8 mouse cellular contexts compared by ENCODE assay signal in the genomic region with DNA sequence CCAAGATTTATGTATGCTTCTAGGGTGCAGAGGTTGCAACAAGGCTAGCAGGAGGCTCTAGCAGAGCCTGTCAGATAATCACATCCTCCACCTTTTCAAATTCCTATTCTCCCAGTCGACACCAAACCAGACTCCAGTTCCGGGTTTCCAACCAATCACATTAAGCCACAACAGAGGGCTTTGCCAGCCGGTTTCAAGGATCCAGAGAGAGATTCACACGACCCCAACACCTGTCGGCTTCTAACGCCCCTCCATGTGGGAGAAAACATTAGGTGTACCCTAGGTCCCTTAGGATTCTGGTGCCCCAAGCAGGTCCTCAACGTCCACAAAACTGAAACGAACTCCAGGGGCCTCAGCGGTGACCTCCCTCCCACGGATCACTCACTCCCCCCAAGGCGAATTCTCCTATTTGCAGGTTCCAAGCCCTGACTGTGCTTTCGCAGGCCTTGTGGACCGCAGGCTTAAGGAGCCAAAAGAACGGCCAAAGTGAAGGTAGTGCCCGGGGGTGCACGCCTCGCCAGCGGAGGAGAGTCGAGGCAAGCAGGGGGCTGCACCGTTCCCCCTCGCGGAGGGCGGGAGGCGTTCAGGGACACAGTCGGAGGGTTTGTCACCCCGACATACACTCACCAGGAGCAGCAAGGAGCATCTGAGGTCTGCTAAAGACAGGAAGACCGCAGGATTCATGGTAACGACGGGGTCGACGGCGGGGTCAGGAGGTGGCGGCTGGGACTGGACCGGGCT. TPM values are rescaled to one million over a fixed set of nuclear protein-coding genes. Genes with fewer than 3 reads are reported as not detected.
A peak's percentile ranks its signal among the peaks of the same experiment; 100 is the strongest.
DNase-seq lines count a peak whose midpoint lies in the region; ATAC-seq and TF ChIP-seq lines count a peak whose summit lies in the region.

No protein-coding gene starts in this region.

- H3K4me1 ChIP-seq in cerebellum, adult 2 months (ENCODE audit: control insufficient read depth, insufficient read depth, low read length): peaks cover 4% of the 10 kb centered on the region; the same call in 1 of the 2 replicates
- peaks cover 11% of the 10 kb centered on the region for H3K4me1 ChIP-seq in heart, embryonic 15.5 days (replicated peaks)
- H3K4me1 ChIP-seq in limb, embryonic 11.5 days (ENCODE audit: control insufficient read depth, insufficient read depth, low read length): peaks cover 5% of the 10 kb centered on the region; the same call in 1 of the 2 replicates
- peaks cover 11% of the 10 kb centered on the region for H3K4me1 ChIP-seq in midbrain, embryonic 12.5 days

- no peak for DNase-seq in cerebellum, adult 2 months
- DNase-seq in cerebellum, adult 9-11 months: no peak
- DNase-seq in urinary bladder, adult 18-20 months (ENCODE audit: low spot score in 2 of 2): peak; percentile 6 to 26
- no peak for DNase-seq in urinary bladder, adult 2 months (ENCODE audit: low spot score)
- peak; percentile 42 for DNase-seq in limb, embryonic 11.5 days (ENCODE audit: low spot score)
- no peak for DNase-seq in gastrocnemius, postnatal 25 days

- ATAC-seq in heart, embryonic 15.5 days (replicated peaks; ENCODE audit: insufficient number of reproducible peaks, insufficient read depth, low FRiP score, low read depth): no peak; the same call in 1 of the 2 replicates
- ATAC-seq in limb, embryonic 11.5 days (ENCODE audit: insufficient number of reproducible peaks, low FRiP score, low TSS enrichment, low read depth): peak; percentile 3
- ATAC-seq in midbrain, embryonic 12.5 days (ENCODE audit: low FRiP score, low read depth): peak; percentile 74; the same call in 1 of the 2 replicates

- H3K27me3 ChIP-seq in cerebellum, adult 2 months (ENCODE audit: control insufficient read depth, insufficient read depth, low read length): no peaks in the 10 kb centered on the region
- no peaks in the 10 kb centered on the region for H3K27me3 ChIP-seq in heart, embryonic 15.5 days
- H3K27me3 ChIP-seq in limb, embryonic 11.5 days (ENCODE audit: control insufficient read depth, insufficient read depth, low read length): no peaks in the 10 kb centered on the region
- no peaks in the 10 kb centered on the region for H3K27me3 ChIP-seq in midbrain, embryonic 12.5 days

- H3K4me2 ChIP-seq in heart, embryonic 15.5 days: peak overlapping the region; percentile 80
- peak overlapping the region; percentile 76 for H3K4me2 ChIP-seq in limb, embryonic 11.5 days (ENCODE audit: low read depth, severe bottlenecking)
- peak overlapping the region; percentile 76 for H3K4me2 ChIP-seq in midbrain, embryonic 12.5 days (replicated peaks)

- H3K36me3 ChIP-seq in heart, embryonic 15.5 days: no peaks in the 10 kb centered on the region
- H3K36me3 ChIP-seq in limb, embryonic 11.5 days (ENCODE audit: control insufficient read depth, insufficient read depth, low read length): no peaks in the 10 kb centered on the region
- H3K36me3 ChIP-seq in midbrain, embryonic 12.5 days: no peaks in the 10 kb centered on the region

- no peak for TF ChIP-seq CTCF in cerebellum, adult 2 months (IDR thresholded peaks at IDR 0.05; ENCODE audit: borderline replicate concordance, insufficient read depth, low read depth, low read length)

- no peak for TF ChIP-seq POLR2A in cerebellum, adult 2 months (IDR thresholded peaks at IDR 0.05; ENCODE audit: borderline replicate concordance, insufficient read depth, low read length)

- WGBS in cerebellum, adult 2 months: under 1% methylated on average over 34 of the region's 34 CpGs
- under 1% methylated on average over 34 of the region's 34 CpGs for WGBS in heart, embryonic 15.5 days
- WGBS in limb, embryonic 11.5 days: under 1% methylated on average over 34 of the region's 34 CpGs
- WGBS in midbrain, embryonic 12.5 days: under 1% methylated on average over 34 of the region's 34 CpGs

- H3K9me3 ChIP-seq in heart, embryonic 15.5 days (replicated peaks): no peaks in the 10 kb centered on the region
- H3K9me3 ChIP-seq in limb, embryonic 11.5 days (ENCODE audit: control insufficient read depth, low read length): no peaks in the 10 kb centered on the region
- H3K9me3 ChIP-seq in midbrain, embryonic 12.5 days: no peaks in the 10 kb centered on the region

- peak overlapping the region; percentile 91 for H3K4me3 ChIP-seq in cerebellum, adult 2 months (replicated peaks; ENCODE audit: insufficient read depth, low read depth, low read length)
- peak overlapping the region; percentile 79 for H3K4me3 ChIP-seq in heart, embryonic 15.5 days
- H3K4me3 ChIP-seq in limb, embryonic 11.5 days (ENCODE audit: low read depth, low read length): peak overlapping the region; percentile 97
- H3K4me3 ChIP-seq in midbrain, embryonic 12.5 days: peak overlapping the region; percentile 91

- H3K9ac ChIP-seq in heart, embryonic 15.5 days: peak overlapping the region; percentile 80
- H3K9ac ChIP-seq in limb, embryonic 11.5 days (ENCODE audit: low read length): peak overlapping the region; percentile 92
- peak overlapping the region; percentile 88 for H3K9ac ChIP-seq in midbrain, embryonic 12.5 days (replicated peaks)

- peak overlapping the region; percentile 47 for H3K27ac ChIP-seq in cerebellum, adult 2 months (ENCODE audit: insufficient read depth, low read length)
- H3K27ac ChIP-seq in heart, embryonic 15.5 days: peak overlapping the region; percentile 72
- H3K27ac ChIP-seq in limb, embryonic 11.5 days (replicated peaks; ENCODE audit: low read depth, low read length): no peak overlapping the region
- H3K27ac ChIP-seq in midbrain, embryonic 12.5 days (replicated peaks): peak overlapping the region; percentile 35; the same call in 1 of the 2 replicates

RNA-seq across cellular contexts. Expression of gene Erp44, which starts 0.4 kb away (rescaled TPM):
- polyA plus RNA-seq in cerebellum, adult 2 months (2012; rRNA removed): 28.1 and 31.2 TPM in 2 replicates
- polyA plus RNA-seq in urinary bladder, adult 2 months (2012; rRNA removed): 47.1 and 49.4 TPM in 2 replicates
- polyA plus RNA-seq in heart, embryonic 15.5 days (2015; fragmentation: Nextera tagmentation; extraction: Ambion mirVana): 54.9 and 55.7 TPM in 2 replicates
- 64.4 and 65.4 TPM in 2 replicates for polyA plus RNA-seq in limb, embryonic 11.5 days (2014; fragmentation: Nextera tagmentation; extraction: Ambion mirVana)
- 70.7 and 70.9 TPM in 2 replicates for polyA plus RNA-seq in midbrain, embryonic 12.5 days (2016; fragmentation: Nextera tagmentation; extraction: Ambion mirVana)
- total RNA-seq in gastrocnemius, postnatal 25 days (2021): 10 to 100 TPM; 27.4 to 31.3 TPM

RNA-seq across cellular contexts. Expression of gene Invs, which starts 0.6 kb away (rescaled TPM):
- polyA plus RNA-seq in cerebellum, adult 2 months (2012; rRNA removed): 7.0 and 8.1 TPM in 2 replicates
- 6.3 and 8.3 TPM in 2 replicates for polyA plus RNA-seq in urinary bladder, adult 2 months (2012; rRNA removed)
- 4.8 and 5.7 TPM in 2 replicates for polyA plus RNA-seq in heart, embryonic 15.5 days (2015; fragmentation: Nextera tagmentation; extraction: Ambion mirVana)
- polyA plus RNA-seq in limb, embryonic 11.5 days (2014; fragmentation: Nextera tagmentation; extraction: Ambion mirVana): 7.2 and 9.1 TPM in 2 replicates
- 10.5 and 10.8 TPM in 2 replicates for polyA plus RNA-seq in midbrain, embryonic 12.5 days (2016; fragmentation: Nextera tagmentation; extraction: Ambion mirVana)
- 1 to 10 TPM; 2.1 to 2.7 TPM for total RNA-seq in gastrocnemius, postnatal 25 days (2021)

Comparison
In these comparisons a context has a peak if more than half of its experiments do, and no peak if none do; other contexts are left out.
1. DNase-seq: peak in urinary bladder, adult 18-20 months (2 of 2) and limb, embryonic 11.5 days (single experiment); none in cerebellum, adult 2 months (0 of 2), cerebellum, adult 9-11 months (single experiment), urinary bladder, adult 2 months (single experiment) and gastrocnemius, postnatal 25 days (single experiment).
2. Peak in every context shown above with its lines, with median percentiles within 50 percentile points of each other: H3K4me3 ChIP-seq, H3K4me2 ChIP-seq and H3K9ac ChIP-seq.